9 mouse cellular contexts compared by ENCODE assay signal in genomic region chr11:99249115-99249514, GRCm38 (mm10). TPM values are rescaled to one million over a fixed set of nuclear protein-coding genes. Genes with fewer than 3 reads are reported as not detected.
DNase-seq lines count a peak whose midpoint lies in the region; ATAC-seq and TF ChIP-seq lines count a peak whose summit lies in the region.
"Had no signal": no experiment of that assay in that cellular context is flagged by ENCODE, and none has a peak within 500 bp of the region (broad histone marks: within the 10 kb centered on the region; RNA-seq: fewer than 3 reads in every experiment).

No protein-coding gene starts in this region.

- no peak for ATAC-seq in lung, postnatal 0 days
- 0 out of 2 replicates have a peak, but pooled peaks have one; percentile 39 for ATAC-seq in common myeloid progenitor, adult 5-6 weeks (replicated peaks; ENCODE audit: low read depth, poor library complexity, severe bottlenecking)

- no peaks in the 10 kb centered on the region for H3K9me3 ChIP-seq in lung, postnatal 0 days (ENCODE audit: low read length)

- H3K4me1 ChIP-seq in lung, postnatal 0 days (ENCODE audit: insufficient read depth, low read depth, low read length), result no peaks in the 10 kb centered on the region

- H3K4me3 ChIP-seq in lung, postnatal 0 days (ENCODE audit: low read depth, low read length), result no peak overlapping the region
- H3K4me3 ChIP-seq: erythroblast, embryonic 14.5 days had no signal

- no peak overlapping the region for H3K27ac ChIP-seq in lung, postnatal 0 days (ENCODE audit: low read length)

- TF ChIP-seq CTCF in lung, postnatal 0 days (IDR thresholded peaks at IDR 0.05), result peak; percentile 60

- H3K4me2 ChIP-seq in lung, postnatal 0 days (replicated peaks; ENCODE audit: low read depth, low read length), result no peak overlapping the region

- WGBS in lung, postnatal 0 days, result 57% methylated on average over 4 of the region's 4 CpGs

- intact Hi-C loops in left cerebral cortex, postnatal 25 days (cut with DNase I), result loop anchor here (2.0 kb wide), 1 partner anchor 44 kb away; no protein-coding TSS in a partner anchor

- H3K27me3 ChIP-seq in lung, postnatal 0 days (replicated peaks; ENCODE audit: insufficient read depth, low read length), result no peaks in the 10 kb centered on the region

- no peaks in the 10 kb centered on the region for H3K36me3 ChIP-seq in lung, postnatal 0 days (ENCODE audit: insufficient read depth, low read length)

- no peak overlapping the region for H3K9ac ChIP-seq in lung, postnatal 0 days (replicated peaks; ENCODE audit: low read depth)

- no peak for TF ChIP-seq EP300 in lung, postnatal 0 days (IDR thresholded peaks at IDR 0.05)

- peak; percentile 17 for DNase-seq in adrenal gland, postnatal 25 days
- no peak for DNase-seq in adrenal gland, adult 2 months
- DNase-seq in lung, postnatal 0 days (ENCODE audit: low spot score), result no peak
- DNase-seq in lung, postnatal 25 days (ENCODE audit: low spot score), result no peak
- peak; percentile 15 for DNase-seq in testis, postnatal 14 days (ENCODE audit: low spot score)
- no peak for DNase-seq in left cerebral cortex, postnatal 25 days (ENCODE audit: low spot score in 2 of 2)
- no peak for DNase-seq in gastrocnemius, adult 18-20 months (ENCODE audit: low spot score)

RNA-seq across cellular contexts. Expression of gene Krt222, which starts 5.2 kb away (rescaled TPM):
- 1.4 and 2.4 TPM in 2 replicates for total RNA-seq in adrenal gland, postnatal 25 days (2021)
- 1 to 10 TPM; 1.4 to 2.2 TPM for total RNA-seq in adrenal gland, adult 2 months (2021)
- polyA plus RNA-seq in adrenal gland, adult 2 months (2012; rRNA removed), result 0.07 and 0.09 TPM in 2 replicates
- 0.40 and 0.44 TPM in 2 replicates for polyA plus RNA-seq in lung, postnatal 0 days (2015; fragmentation: Nextera tagmentation; extraction: Ambion mirVana)
- total RNA-seq in common myeloid progenitor, adult 5-6 weeks (2017), result not detected in 2 replicates
- 10 to 100 TPM; 26.3 to 27.0 TPM for total RNA-seq in left cerebral cortex, postnatal 25 days (2021)
- 1 to 10 TPM; 2.4 TPM for total RNA-seq in gastrocnemius, adult 18-20 months (2021)

RNA-seq across cellular contexts. Expression of gene Smarce1, which starts 18.3 kb away (rescaled TPM):
- total RNA-seq in adrenal gland, postnatal 25 days (2021), result 63.5 and 101 TPM in 2 replicates
- 10 to 100 TPM; 49.9 to 54.4 TPM for total RNA-seq in adrenal gland, adult 2 months (2021)
- 10.0 and 10.3 TPM in 2 replicates for polyA plus RNA-seq in adrenal gland, adult 2 months (2012; rRNA removed)
- 133 and 136 TPM in 2 replicates for polyA plus RNA-seq in lung, postnatal 0 days (2015; fragmentation: Nextera tagmentation; extraction: Ambion mirVana)
- 222 and 341 TPM in 2 replicates for total RNA-seq in common myeloid progenitor, adult 5-6 weeks (2017)
- total RNA-seq in left cerebral cortex, postnatal 25 days (2021), result 10 to 100 TPM; 56.0 to 59.7 TPM
- total RNA-seq in gastrocnemius, adult 18-20 months (2021), result 10 to 100 TPM; 28.0 to 33.2 TPM

RNA-seq across cellular contexts. Expression of gene Krt24, which starts 35.9 kb away (rescaled TPM):
- total RNA-seq in adrenal gland, postnatal 25 days (2021), result not detected in 2 replicates
- not detected for total RNA-seq in adrenal gland, adult 2 months (2021)
- not detected in 2 replicates for polyA plus RNA-seq in adrenal gland, adult 2 months (2012; rRNA removed)
- polyA plus RNA-seq in lung, postnatal 0 days (2015; fragmentation: Nextera tagmentation; extraction: Ambion mirVana), result not detected in 2 replicates
- not detected in 2 replicates for total RNA-seq in common myeloid progenitor, adult 5-6 weeks (2017)
- total RNA-seq in left cerebral cortex, postnatal 25 days (2021), result not detected
- total RNA-seq in gastrocnemius, adult 18-20 months (2021), result not detected
- polyA plus RNA-seq: erythroblast, embryonic 14.5 days had no signal

Comparison
In these comparisons a context has a peak if more than half of its experiments do, and no peak if none do; other contexts are left out.
1. DNase-seq: peak in adrenal gland, postnatal 25 days (single experiment) and testis, postnatal 14 days (single experiment); none in adrenal gland, adult 2 months (single experiment), lung, postnatal 0 days (single experiment), lung, postnatal 25 days (single experiment), left cerebral cortex, postnatal 25 days (0 of 2) and gastrocnemius, adult 18-20 months (single experiment).